Mouse (Mus musculus) embryo, embryonic 9.5 days (tissue): ENCODE results near the gene Btrc.
"Not testable (repeated sequence)": the region's sequence is repeated elsewhere in the genome, so short reads cannot be mapped to it uniquely, and the experiment has no call there.

Experiments used
- DNase-seq: peaks from one replicate; pipeline ENCODE4 v3.0.0-alpha.2; 2017; ENCODE audit errors: extremely low spot score

The Btrc gene

GRCm38 (mm10) chr19:45363384-45363926, at the start of gene Btrc:
TSS of gene Btrc (plus strand) at chr19:45363734.
- DNase-seq: peak; percentile 100

GRCm38 (mm10) chr19:45317473-45317882, 46.1 kb upstream of the Btrc start:
- no peak for DNase-seq

GRCm38 (mm10) chr19:45321062-45321461, 42.5 kb upstream of the Btrc start:
- no peak for DNase-seq

GRCm38 (mm10) chr19:45329039-45329438, 34.5 kb upstream of the Btrc start:
- DNase-seq: no peak

- DNase-seq: peak; percentile 20
Measured at GRCm38 (mm10) chr19:45329748-45330298, 33.7 kb upstream of the Btrc start.

GRCm38 (mm10) chr19:45336718-45337117, 26.8 kb upstream of the Btrc start:
- DNase-seq: no peak

- DNase-seq: no peak
Measured at GRCm38 (mm10) chr19:45338182-45338581, 25.4 kb upstream of the Btrc start.

GRCm38 (mm10) chr19:45343941-45344340, 19.6 kb upstream of the Btrc start:
- no peak for DNase-seq

- no peak for DNase-seq
Measured at GRCm38 (mm10) chr19:45348188-45348587, 15.3 kb upstream of the Btrc start.

GRCm38 (mm10) chr19:45350456-45350855, 13.1 kb upstream of the Btrc start:
- DNase-seq: no peak

GRCm38 (mm10) chr19:45352706-45353105, 10.8 kb upstream of the Btrc start:
- DNase-seq: not testable (repeated sequence)

- no peak for DNase-seq
Measured at GRCm38 (mm10) chr19:45355678-45356077, 7.9 kb upstream of the Btrc start.

GRCm38 (mm10) chr19:45356868-45357267, 6.7 kb upstream of the Btrc start:
- not testable (repeated sequence) for DNase-seq

- no peak for DNase-seq
Measured at GRCm38 (mm10) chr19:45360486-45360885, 3.0 kb upstream of the Btrc start.

GRCm38 (mm10) chr19:45363933-45364391, 428 bp downstream of the Btrc start:
- no peak for DNase-seq

GRCm38 (mm10) chr19:45366651-45367050, 3.1 kb downstream of the Btrc start:
- no peak for DNase-seq

- DNase-seq: not testable (repeated sequence)
Measured at GRCm38 (mm10) chr19:45384815-45385214, 21.3 kb downstream of the Btrc start.

- DNase-seq: no peak
Measured at GRCm38 (mm10) chr19:45388551-45388950, 25.0 kb downstream of the Btrc start.

- DNase-seq: no peak
Measured at GRCm38 (mm10) chr19:45394078-45394477, 30.5 kb downstream of the Btrc start.

GRCm38 (mm10) chr19:45411000-45411399, 47.5 kb downstream of the Btrc start:
- DNase-seq: no peak

GRCm38 (mm10) chr19:45412694-45413093, 49.2 kb downstream of the Btrc start:
- no peak for DNase-seq

- DNase-seq: no peak
Measured at GRCm38 (mm10) chr19:45413966-45414365, 50.4 kb downstream of the Btrc start.

- DNase-seq: no peak
Measured at GRCm38 (mm10) chr19:45417601-45418000, 54.1 kb downstream of the Btrc start.

- no peak for DNase-seq
Measured at GRCm38 (mm10) chr19:45422276-45422675, 58.7 kb downstream of the Btrc start.
